Mouse (Mus musculus) midbrain, embryonic 15.5 days (tissue): ENCODE measurements at regions not wholly inside any gene's neighbourhood (a gene's known extent, or its start where the extent isn't known, plus 50 kb on each side); places are given as distances from the start of the nearest gene placed in this dataset.
A peak's percentile ranks its signal among the peaks of the same experiment; 100 is the strongest.

Experiments used
- ATAC-seq: fragments of 200-750 bp; cut with Nextera tagmentation; replicated peaks from 2 replicates; pipeline ENCODE4 v1.8.0; 2017; ENCODE audit warnings: moderate TSS enrichment
- H3K27ac ChIP-seq: fragments of 300-500 bp; sonication (generic); 2 replicates; pipeline ENCODE4 v1.5.1; 2015; ENCODE audit warnings: mild to moderate bottlenecking, inconsistent platforms
- H3K27me3 ChIP-seq: fragments of 300-500 bp; sonication (generic); replicated peaks from 2 replicates; pipeline ENCODE4 v1.6.1; 2015; ENCODE audit warnings: inconsistent platforms
- H3K36me3 ChIP-seq: fragments of 300-500 bp; sonication (generic); replicated peaks from 2 replicates; pipeline ENCODE4 v1.6.1; 2015; ENCODE audit warnings: inconsistent platforms
- H3K4me1 ChIP-seq: fragments of 300-500 bp; sonication (generic); 2 replicates; pipeline ENCODE4 v1.6.1; 2015; ENCODE audit warnings: inconsistent platforms
- H3K4me2 ChIP-seq: fragments of 300-500 bp; sonication (generic); 2 replicates; pipeline ENCODE4 v1.6.1; 2015; ENCODE audit warnings: inconsistent platforms, mild to moderate bottlenecking, moderate library complexity
- H3K4me3 ChIP-seq: fragments of 300-500 bp; sonication (generic); 2 replicates; pipeline ENCODE4 v1.5.1; 2015; ENCODE audit warnings: mild to moderate bottlenecking, inconsistent platforms
- H3K9ac ChIP-seq: fragments of 300-500 bp; sonication (generic); 2 replicates; pipeline ENCODE4 v1.6.1; 2015; ENCODE audit warnings: mild to moderate bottlenecking, inconsistent platforms
- H3K9me3 ChIP-seq: fragments of 300-500 bp; sonication (generic); 2 replicates; pipeline ENCODE4 v1.6.1; 2016; ENCODE audit warnings: inconsistent platforms
- WGBS: fragments of 180-500 bp; shearing (Covaris S2); methylation state at CpG from one replicate; pipeline ENCODE4 v1.1.7; 2015; ENCODE audit warnings: mixed read lengths; 5-methylcytosine and 5-hydroxymethylcytosine counted together

- Histone ChIP-seq H3K36me3 (no peaks in the 10 kb centered on the region), H3K4me3 (no peak overlapping the region), H3K9me3 (no peaks in the 10 kb centered on the region), H3K4me2 (no peak overlapping the region), H3K27me3 (no peaks in the 10 kb centered on the region), H3K9ac (no peak overlapping the region), H3K4me1 (no peaks in the 10 kb centered on the region), H3K27ac (no peak overlapping the region)
- WGBS, result 90% methylated on average over 3 of the region's 3 CpGs
- no peak for ATAC-seq
Measured at GRCm38 (mm10) chr10:15248899-15249298, 530.9 kb upstream of the Gje1 start.

- Histone ChIP-seq H3K4me3 (no peak overlapping the region), H3K9me3 (no peaks in the 10 kb centered on the region), H3K4me1 (no peaks in the 10 kb centered on the region), H3K9ac (no peak overlapping the region), H3K27me3 (no peaks in the 10 kb centered on the region), H3K36me3 (no peaks in the 10 kb centered on the region), H3K27ac (no peak overlapping the region), H3K4me2 (no peak overlapping the region)
- no peak for ATAC-seq
- 76% methylated on average over 6 of the region's 6 CpGs for WGBS
Measured at GRCm38 (mm10) chr10:15244376-15245262, 526.6 kb upstream of the Gje1 start.

- Histone ChIP-seq H3K9ac (no peak overlapping the region), H3K4me2 (no peak overlapping the region), H3K27ac (no peak overlapping the region), H3K9me3 (no peaks in the 10 kb centered on the region), H3K27me3 (no peaks in the 10 kb centered on the region), H3K4me3 (no peak overlapping the region), H3K36me3 (no peaks in the 10 kb centered on the region), H3K4me1 (no peaks in the 10 kb centered on the region)
- WGBS, result 69% methylated on average over 2 of the region's 2 CpGs
- ATAC-seq, result no peak
Measured at GRCm38 (mm10) chr10:15243460-15243859, 525.4 kb upstream of the Gje1 start.

- no peaks in the 10 kb centered on the region for H3K9me3 ChIP-seq
- H3K9ac ChIP-seq, result no peak overlapping the region
- WGBS, result 89% methylated on average over 3 of the region's 3 CpGs
- ATAC-seq, result no peak
- no peaks in the 10 kb centered on the region for H3K36me3 ChIP-seq
- no peaks in the 10 kb centered on the region for H3K4me1 ChIP-seq
- H3K27me3 ChIP-seq, result no peaks in the 10 kb centered on the region
- no peak overlapping the region for H3K4me2 ChIP-seq
- no peak overlapping the region for H3K27ac ChIP-seq
- H3K4me3 ChIP-seq, result no peak overlapping the region
Measured at GRCm38 (mm10) chr10:15218883-15219282, 500.9 kb upstream of the Gje1 start.

GRCm38 (mm10) chr10:15179585-15179984 is 461.6 kb upstream of the Gje1 start:
- H3K9ac ChIP-seq, result no peak overlapping the region
- no peaks in the 10 kb centered on the region for H3K27me3 ChIP-seq
- no peaks in the 10 kb centered on the region for H3K36me3 ChIP-seq
- H3K9me3 ChIP-seq, result no peaks in the 10 kb centered on the region
- H3K27ac ChIP-seq, result no peak overlapping the region
- no peak for ATAC-seq
- 97% methylated on average over 6 of the region's 6 CpGs for WGBS
- H3K4me3 ChIP-seq, result no peak overlapping the region
- no peaks in the 10 kb centered on the region for H3K4me1 ChIP-seq
- H3K4me2 ChIP-seq, result no peak overlapping the region

GRCm38 (mm10) chr10:15174421-15174820 is 456.4 kb upstream of the Gje1 start:
- H3K4me2 ChIP-seq, result no peak overlapping the region
- ATAC-seq, result peak; percentile 60; the same call in 1 of the 2 replicates
- H3K27me3 ChIP-seq, result no peaks in the 10 kb centered on the region
- H3K9me3 ChIP-seq, result no peaks in the 10 kb centered on the region
- H3K36me3 ChIP-seq, result no peaks in the 10 kb centered on the region
- H3K9ac ChIP-seq, result no peak overlapping the region
- WGBS, result 59% methylated on average over 1 of the region's 1 CpGs
- no peak overlapping the region for H3K4me3 ChIP-seq
- no peak overlapping the region for H3K27ac ChIP-seq
- H3K4me1 ChIP-seq, result no peaks in the 10 kb centered on the region

GRCm38 (mm10) chr10:15172558-15172957 is 454.5 kb upstream of the Gje1 start:
- Histone ChIP-seq H3K27ac (no peak overlapping the region), H3K4me2 (no peak overlapping the region), H3K9me3 (no peaks in the 10 kb centered on the region), H3K36me3 (no peaks in the 10 kb centered on the region), H3K27me3 (no peaks in the 10 kb centered on the region), H3K4me1 (no peaks in the 10 kb centered on the region), H3K4me3 (no peak overlapping the region), H3K9ac (no peak overlapping the region)
- 73% methylated on average over 1 of the region's 1 CpGs for WGBS
- no peak for ATAC-seq

- Histone ChIP-seq H3K36me3 (no peaks in the 10 kb centered on the region), H3K27me3 (no peaks in the 10 kb centered on the region), H3K9me3 (no peaks in the 10 kb centered on the region), H3K27ac (no peak overlapping the region), H3K9ac (no peak overlapping the region), H3K4me1 (no peaks in the 10 kb centered on the region), H3K4me2 (no peak overlapping the region), H3K4me3 (no peak overlapping the region)
- WGBS, result 65% methylated on average over 2 of the region's 2 CpGs
- ATAC-seq, result peak; percentile 62
Measured at GRCm38 (mm10) chr10:15140703-15141102, 422.7 kb upstream of the Gje1 start.
